ENCODE assay signal across 8 mouse cellular contexts in the genomic region with DNA sequence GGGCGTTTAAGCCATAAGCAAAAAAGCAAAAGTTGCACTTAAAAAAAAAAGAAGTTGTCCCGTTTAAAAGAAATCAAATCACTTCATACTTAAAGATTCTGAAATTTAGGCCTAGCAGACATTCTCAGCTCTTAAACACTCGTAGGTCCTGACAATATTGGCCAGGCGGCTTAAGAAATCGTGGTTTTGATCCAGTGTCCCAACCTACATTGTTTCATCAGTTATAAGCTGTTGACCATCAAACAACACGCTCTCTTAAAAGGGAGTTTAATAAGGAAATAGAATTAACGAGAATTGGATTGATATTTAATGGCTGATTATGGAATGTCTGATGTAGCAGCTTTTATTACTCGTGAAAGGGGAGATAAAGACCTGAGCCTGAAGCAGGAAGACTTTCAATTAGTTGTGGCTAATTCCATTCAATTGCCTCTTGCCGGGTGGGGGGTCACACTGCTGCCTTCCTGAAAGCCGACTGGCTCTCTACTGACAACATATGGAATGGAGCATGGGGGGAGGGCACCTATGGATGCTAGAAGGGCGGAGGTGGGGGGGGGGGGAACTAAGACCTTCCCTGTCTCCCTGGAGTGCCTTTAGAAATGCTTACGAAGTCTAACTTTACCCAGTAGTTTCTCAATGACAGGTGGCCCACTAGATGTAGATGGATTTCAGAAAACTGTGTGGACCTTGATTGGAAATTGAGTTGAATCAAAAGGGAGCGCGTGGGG. TPM values are rescaled to one million over a fixed set of nuclear protein-coding genes. Genes with fewer than 3 reads are reported as not detected.
DNase-seq lines count a peak whose midpoint lies in the region; ATAC-seq and TF ChIP-seq lines count a peak whose summit lies in the region.

No protein-coding gene starts in this region.

- DNase-seq in kidney, adult 11 months: no peak
- peak; percentile 77 for DNase-seq in embryonic facial prominence, embryonic 14.5 days (ENCODE audit: low spot score)
- peak; percentile 75 for DNase-seq in limb, embryonic 11.5 days (ENCODE audit: low spot score)
- no peak for DNase-seq in cerebellum, adult 2 months
- no peak for DNase-seq in frontal cortex, postnatal 36 days (ENCODE audit: low spot score in 2 of 2)
- no peak for DNase-seq in adrenal gland, adult 18-20 months (ENCODE audit: low spot score in 2 of 2)

- H3K36me3 ChIP-seq in kidney, embryonic 16.5 days (ENCODE audit: insufficient read depth, low read length): peaks cover 4% of the 10 kb centered on the region; the same call in 1 of the 2 replicates
- peaks cover 3% of the 10 kb centered on the region; the same call in 1 of the 2 replicates for H3K36me3 ChIP-seq in embryonic facial prominence, embryonic 14.5 days (ENCODE audit: control insufficient read depth, insufficient read depth, low read length)
- H3K36me3 ChIP-seq in limb, embryonic 11.5 days (ENCODE audit: control insufficient read depth, insufficient read depth, low read length): no peaks in the 10 kb centered on the region
- H3K36me3 ChIP-seq in neural tube, embryonic 15.5 days: no peaks in the 10 kb centered on the region

- no peaks in the 10 kb centered on the region for H3K27me3 ChIP-seq in kidney, embryonic 16.5 days (ENCODE audit: insufficient read depth, low read length)
- H3K27me3 ChIP-seq in embryonic facial prominence, embryonic 14.5 days (replicated peaks; ENCODE audit: control insufficient read depth, insufficient read depth, low read length): no peaks in the 10 kb centered on the region
- no peaks in the 10 kb centered on the region for H3K27me3 ChIP-seq in limb, embryonic 11.5 days (ENCODE audit: control insufficient read depth, insufficient read depth, low read length)
- 0 out of 2 replicates have a peak, but pooled peaks cover 3% of the 10 kb centered on the region for H3K27me3 ChIP-seq in neural tube, embryonic 15.5 days (replicated peaks)
- no peaks in the 10 kb centered on the region for H3K27me3 ChIP-seq in cerebellum, adult 2 months (ENCODE audit: control insufficient read depth, insufficient read depth, low read length)

- TF ChIP-seq POLR2A in cerebellum, adult 2 months (IDR thresholded peaks at IDR 0.05; ENCODE audit: borderline replicate concordance, insufficient read depth, low read length): no peak

- H3K4me3 ChIP-seq in kidney, embryonic 16.5 days (ENCODE audit: low read length): peak overlapping the region; percentile 93
- H3K4me3 ChIP-seq in embryonic facial prominence, embryonic 14.5 days (ENCODE audit: low read depth, low read length): peak overlapping the region; percentile 93
- peak overlapping the region; percentile 89 for H3K4me3 ChIP-seq in limb, embryonic 11.5 days (ENCODE audit: low read depth, low read length)
- H3K4me3 ChIP-seq in neural tube, embryonic 15.5 days (replicated peaks): peak overlapping the region; percentile 68
- H3K4me3 ChIP-seq in cerebellum, adult 2 months (replicated peaks; ENCODE audit: insufficient read depth, low read depth, low read length): no peak overlapping the region

- peaks cover 42% of the 10 kb centered on the region for H3K4me1 ChIP-seq in kidney, embryonic 16.5 days (ENCODE audit: insufficient read depth, low read length)
- H3K4me1 ChIP-seq in embryonic facial prominence, embryonic 14.5 days (ENCODE audit: control insufficient read depth, insufficient read depth, low read length): peaks cover 40% of the 10 kb centered on the region
- peaks cover 18% of the 10 kb centered on the region for H3K4me1 ChIP-seq in limb, embryonic 11.5 days (ENCODE audit: control insufficient read depth, insufficient read depth, low read length)
- peaks cover 34% of the 10 kb centered on the region for H3K4me1 ChIP-seq in neural tube, embryonic 15.5 days
- no peaks in the 10 kb centered on the region for H3K4me1 ChIP-seq in cerebellum, adult 2 months (ENCODE audit: control insufficient read depth, insufficient read depth, low read length)

- ATAC-seq in kidney, embryonic 16.5 days (ENCODE audit: low FRiP score, low TSS enrichment): no peak
- no peak for ATAC-seq in embryonic facial prominence, embryonic 14.5 days (ENCODE audit: low read depth)
- ATAC-seq in limb, embryonic 11.5 days (ENCODE audit: insufficient number of reproducible peaks, low FRiP score, low TSS enrichment, low read depth): no peak
- ATAC-seq in neural tube, embryonic 15.5 days (ENCODE audit: low FRiP score): no peak

- TF ChIP-seq CTCF in cerebellum, adult 2 months (IDR thresholded peaks at IDR 0.05; ENCODE audit: borderline replicate concordance, insufficient read depth, low read depth, low read length): no peak

- H3K27ac ChIP-seq in kidney, embryonic 16.5 days (ENCODE audit: low read length): peak overlapping the region; percentile 95
- H3K27ac ChIP-seq in embryonic facial prominence, embryonic 14.5 days (replicated peaks; ENCODE audit: low read depth, low read length): peak overlapping the region; percentile 97
- H3K27ac ChIP-seq in limb, embryonic 11.5 days (replicated peaks; ENCODE audit: low read depth, low read length): peak overlapping the region; percentile 100
- H3K27ac ChIP-seq in neural tube, embryonic 15.5 days (replicated peaks): peak overlapping the region; percentile 76; the same call in 1 of the 2 replicates
- H3K27ac ChIP-seq in cerebellum, adult 2 months (ENCODE audit: insufficient read depth, low read length): no peak overlapping the region

- no peaks in the 10 kb centered on the region for H3K9me3 ChIP-seq in kidney, embryonic 16.5 days (ENCODE audit: low read length)
- no peaks in the 10 kb centered on the region for H3K9me3 ChIP-seq in embryonic facial prominence, embryonic 14.5 days (ENCODE audit: control insufficient read depth, low read length)
- H3K9me3 ChIP-seq in limb, embryonic 11.5 days (ENCODE audit: control insufficient read depth, low read length): no peaks in the 10 kb centered on the region
- H3K9me3 ChIP-seq in neural tube, embryonic 15.5 days (replicated peaks): no peaks in the 10 kb centered on the region

- H3K9ac ChIP-seq in kidney, embryonic 16.5 days (replicated peaks; ENCODE audit: low read length): peak overlapping the region; percentile 98
- H3K9ac ChIP-seq in embryonic facial prominence, embryonic 14.5 days (ENCODE audit: low read depth, low read length): peak overlapping the region; percentile 100
- H3K9ac ChIP-seq in limb, embryonic 11.5 days (ENCODE audit: low read length): peak overlapping the region; percentile 99
- H3K9ac ChIP-seq in neural tube, embryonic 15.5 days (replicated peaks): peak overlapping the region; percentile 56

- H3K4me2 ChIP-seq in kidney, embryonic 16.5 days (replicated peaks; ENCODE audit: low read depth, low read length): peak overlapping the region; percentile 79
- H3K4me2 ChIP-seq in embryonic facial prominence, embryonic 14.5 days (ENCODE audit: low read depth, low read length): peak overlapping the region; percentile 92
- H3K4me2 ChIP-seq in limb, embryonic 11.5 days (ENCODE audit: low read depth, severe bottlenecking): peak overlapping the region; percentile 70
- H3K4me2 ChIP-seq in neural tube, embryonic 15.5 days: peak overlapping the region; percentile 97

- 6% methylated on average over 14 of the region's 14 CpGs for WGBS in kidney, embryonic 16.5 days
- WGBS in embryonic facial prominence, embryonic 14.5 days: 2% methylated on average over 14 of the region's 14 CpGs
- 2% methylated on average over 14 of the region's 14 CpGs for WGBS in limb, embryonic 11.5 days
- 6% methylated on average over 14 of the region's 14 CpGs for WGBS in neural tube, embryonic 15.5 days
- WGBS in cerebellum, adult 2 months: 47% methylated on average over 14 of the region's 14 CpGs

RNA-seq across cellular contexts. Expression of a gene that starts 1.6 kb away (rescaled TPM):
- polyA plus RNA-seq in kidney, embryonic 16.5 days (2015; fragmentation: Nextera tagmentation; extraction: Ambion mirVana): 18.1 and 22.7 TPM in 2 replicates
- 23.6 and 29.1 TPM in 2 replicates for polyA plus RNA-seq in embryonic facial prominence, embryonic 14.5 days (2014; fragmentation: Nextera tagmentation; extraction: Ambion mirVana)
- 57.1 and 59.3 TPM in 2 replicates for polyA plus RNA-seq in limb, embryonic 11.5 days (2014; fragmentation: Nextera tagmentation; extraction: Ambion mirVana)
- 3.2 and 5.2 TPM in 2 replicates for polyA plus RNA-seq in neural tube, embryonic 15.5 days (2015; fragmentation: Nextera tagmentation; extraction: Ambion mirVana)
- polyA plus RNA-seq in cerebellum, adult 2 months (2012; rRNA removed): 3.9 and 4.4 TPM in 2 replicates
- total RNA-seq in adrenal gland, adult 18-20 months (2021): 1 to 10 TPM; 4.5 to 4.7 TPM

Comparison
In these comparisons a context has a peak if more than half of its experiments do, and no peak if none do; other contexts are left out.
1. DNase-seq: peak in embryonic facial prominence, embryonic 14.5 days (single experiment) and limb, embryonic 11.5 days (single experiment); none in kidney, adult 11 months (single experiment), cerebellum, adult 2 months (0 of 2), frontal cortex, postnatal 36 days (0 of 2) and adrenal gland, adult 18-20 months (0 of 2).
2. Peak in every context shown above with its lines, with median percentiles within 50 percentile points of each other: H3K4me2 ChIP-seq and H3K9ac ChIP-seq.